Mouse (Mus musculus) left cerebral cortex, postnatal 36 days (tissue): Measurements from ENCODE around the gene Gdf1. TPM values are rescaled to one million over a fixed set of nuclear protein-coding genes. Genes with fewer than 3 reads are reported as not detected.

Source experiments
- DNase-seq, 2 experiments: peaks; one replicate each; pipeline ENCODE4 v3.0.0; 2021 to 2022; ENCODE audit warnings: low spot score in 2 of 2, mixed read lengths in 1 of 2
- intact Hi-C: fragments of 180-260 bp; cut with DNase I; formaldehyde crosslinking; loops from one replicate; pipeline ENCODE4 v1.15.1; 2025
- total RNA-seq, 2 experiments: library from RNA; stranded (reverse); gene quantifications; 2 replicates each; pipeline ENCODE4 v1.2.3; 2021

Gdf1 gene
- total RNA-seq, result 10 to 100 TPM; 15.3 to 23.7 TPM

GRCm38 (mm10) chr8:70329124-70329834 lies at the start of gene Gdf1:
TSS of gene Gdf1 (plus strand) at chr8:70329817.
- no peak for DNase-seq
- intact Hi-C loops, result no loop called here

- DNase-seq, result no peak
- intact Hi-C loops, result no loop called here
Observed at GRCm38 (mm10) chr8:70281001-70281400, 48.6 kb upstream of the Gdf1 start.

- intact Hi-C loops, result no loop called here
Observed at GRCm38 (mm10) chr8:70282603-70283135, 46.9 kb upstream of the Gdf1 start, which contains the start of gene Homer3. TSS of gene Homer3 (plus strand) at chr8:70282827.

GRCm38 (mm10) chr8:70283136-70284077 lies 46.2 kb upstream of the Gdf1 start:
- DNase-seq, result no peak
- intact Hi-C loops, result no loop called here

More at GRCm38 (mm10) chr8:70282603-70283135, 46.9 kb upstream of the Gdf1 start, which contains the start of gene Homer3:
- peak; percentile 71 to 78 for DNase-seq

GRCm38 (mm10) chr8:70284421-70284820 lies 45.2 kb upstream of the Gdf1 start:
- intact Hi-C loops, result no loop called here
- no peak for DNase-seq

- DNase-seq, result no peak
- intact Hi-C loops, result no loop called here
Observed at GRCm38 (mm10) chr8:70285304-70285703, 44.3 kb upstream of the Gdf1 start.

- intact Hi-C loops, result no loop called here
- DNase-seq, result no peak
Observed at GRCm38 (mm10) chr8:70286737-70287136, 42.9 kb upstream of the Gdf1 start.

GRCm38 (mm10) chr8:70293988-70294405 lies 35.6 kb upstream of the Gdf1 start:
- intact Hi-C loops, result no loop called here
- no peak for DNase-seq

- intact Hi-C loops, result no loop called here
- no peak for DNase-seq
Observed at GRCm38 (mm10) chr8:70300881-70301280, 28.7 kb upstream of the Gdf1 start.

- DNase-seq, result peak; percentile 97
- intact Hi-C loops, result no loop called here
Observed at GRCm38 (mm10) chr8:70302358-70302890, 27.2 kb upstream of the Gdf1 start, which contains the start of the genes Ddx49 and Cope. TSS of gene Ddx49 (minus strand) at chr8:70302489. TSS of gene Cope (plus strand) at chr8:70302518.

- intact Hi-C loops, result no loop called here
- no peak for DNase-seq
Observed at GRCm38 (mm10) chr8:70302901-70303300, 26.7 kb upstream of the Gdf1 start.

- intact Hi-C loops, result no loop called here
- no peak for DNase-seq
Observed at GRCm38 (mm10) chr8:70309311-70309710, 20.3 kb upstream of the Gdf1 start.

- intact Hi-C loops, result no loop called here
- DNase-seq, result no peak
Observed at GRCm38 (mm10) chr8:70313399-70313798, 16.2 kb upstream of the Gdf1 start.

GRCm38 (mm10) chr8:70315624-70316510 lies 13.8 kb upstream of the Gdf1 start, which contains the start of gene Cers1:
TSS of gene Cers1 (plus strand) at chr8:70315775.
- DNase-seq, result peak; percentile 82 to 91
- intact Hi-C loops, result no loop called here

GRCm38 (mm10) chr8:70316511-70317504 lies 12.8 kb upstream of the Gdf1 start:
- intact Hi-C loops, result no loop called here
- DNase-seq, result peak; percentile 85 to 86

GRCm38 (mm10) chr8:70317872-70318271 lies 11.7 kb upstream of the Gdf1 start:
- no peak for DNase-seq
- intact Hi-C loops, result no loop called here

GRCm38 (mm10) chr8:70323716-70324115 lies 5.9 kb upstream of the Gdf1 start:
- DNase-seq, result no peak
- intact Hi-C loops, result no loop called here

GRCm38 (mm10) chr8:70327512-70327911 lies 2.1 kb upstream of the Gdf1 start:
- DNase-seq, result no peak
- intact Hi-C loops, result no loop called here
